Mouse (Mus musculus) embryonic facial prominence, embryonic 13.5 days (tissue): ENCODE data around the gene Bicral. TPM values are rescaled to one million over a fixed set of nuclear protein-coding genes. Genes with fewer than 3 reads are reported as not detected.

Source experiments
- ATAC-seq: fragments of 200-750 bp; cut with Nextera tagmentation; 2 replicates; pipeline ENCODE4 v1.8.0; 2017; ENCODE audit warnings: low read depth; ENCODE audit not compliant: insufficient number of reproducible peaks, insufficient read depth, low FRiP score, low TSS enrichment
- H3K27ac ChIP-seq: fragments of 300-500 bp; sonication (generic); 2 replicates; pipeline ENCODE4 v1.5.1; 2015; ENCODE audit warnings: moderate library complexity, mild to moderate bottlenecking, inconsistent platforms
- H3K27me3 ChIP-seq: fragments of 300-500 bp; sonication (generic); 2 replicates; pipeline ENCODE4 v1.6.1; 2015; ENCODE audit warnings: mild to moderate bottlenecking, inconsistent platforms
- H3K36me3 ChIP-seq: fragments of 300-500 bp; sonication (generic); 2 replicates; pipeline ENCODE4 v1.6.1; 2015; ENCODE audit warnings: mild to moderate bottlenecking, inconsistent platforms
- H3K4me1 ChIP-seq: fragments of 300-500 bp; sonication (generic); 2 replicates; pipeline ENCODE4 v1.6.1; 2015; ENCODE audit warnings: inconsistent platforms
- H3K4me2 ChIP-seq: fragments of 300-500 bp; sonication (generic); 2 replicates; pipeline ENCODE4 v1.6.1; 2015; ENCODE audit warnings: moderate library complexity, mild to moderate bottlenecking, inconsistent platforms
- H3K4me3 ChIP-seq: fragments of 300-500 bp; sonication (generic); 2 replicates; pipeline ENCODE4 v1.5.1; 2015; ENCODE audit warnings: mild to moderate bottlenecking, inconsistent platforms
- H3K9ac ChIP-seq: fragments of 300-500 bp; sonication (generic); 2 replicates; pipeline ENCODE4 v1.6.1; 2015; ENCODE audit warnings: mild to moderate bottlenecking, inconsistent platforms
- H3K9me3 ChIP-seq: fragments of 300-500 bp; sonication (generic); 2 replicates; pipeline ENCODE4 v1.6.1; 2016; ENCODE audit warnings: inconsistent platforms
- WGBS: fragments of 180-500 bp; shearing (Covaris S2); methylation state at CpG from one replicate; pipeline ENCODE4 v1.1.7; 2015; ENCODE audit warnings: mixed read lengths; 5-methylcytosine and 5-hydroxymethylcytosine counted together
- polyA plus RNA-seq: library from polyadenylated mRNA; unstranded; fragments of >200 nt; fragmentation: Nextera tagmentation; extraction: Ambion mirVana; gene quantifications from 2 replicates; pipeline ENCODE4 v1.2.1, GENCODE M21; 2015

The Bicral gene
- polyA plus RNA-seq, 1 experiment from 2014 or later = 4.4 TPM

DNA sequence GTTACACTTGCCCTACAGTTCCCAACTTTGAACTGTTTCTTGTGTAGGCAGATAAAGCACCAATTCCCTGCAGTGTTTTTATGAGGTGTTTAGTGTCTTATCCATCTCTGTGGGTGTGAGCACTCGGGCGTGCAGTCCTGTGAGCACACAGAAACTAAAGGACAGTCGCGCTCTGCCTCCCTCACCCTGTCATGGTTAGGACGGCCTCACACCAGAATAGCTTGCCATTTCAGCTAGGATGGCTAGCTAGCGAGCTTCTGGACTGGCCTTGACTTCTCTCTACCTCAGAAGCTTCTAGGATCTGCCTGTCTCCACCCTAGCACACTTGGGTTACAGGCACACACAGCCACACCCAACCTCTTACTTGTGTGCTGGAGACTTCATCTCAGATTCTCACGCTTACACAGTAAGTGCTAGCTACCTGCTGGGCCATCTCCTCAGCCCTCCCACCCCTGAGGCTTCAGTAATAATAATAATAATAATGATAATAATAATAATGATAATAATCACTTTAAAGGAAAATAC, 19.8 kb downstream of the Bicral start:
- H3K4me1 ChIP-seq = no peaks in the 10 kb centered on the region
- WGBS = 84% methylated on average over 7 of the region's 7 CpGs

DNA sequence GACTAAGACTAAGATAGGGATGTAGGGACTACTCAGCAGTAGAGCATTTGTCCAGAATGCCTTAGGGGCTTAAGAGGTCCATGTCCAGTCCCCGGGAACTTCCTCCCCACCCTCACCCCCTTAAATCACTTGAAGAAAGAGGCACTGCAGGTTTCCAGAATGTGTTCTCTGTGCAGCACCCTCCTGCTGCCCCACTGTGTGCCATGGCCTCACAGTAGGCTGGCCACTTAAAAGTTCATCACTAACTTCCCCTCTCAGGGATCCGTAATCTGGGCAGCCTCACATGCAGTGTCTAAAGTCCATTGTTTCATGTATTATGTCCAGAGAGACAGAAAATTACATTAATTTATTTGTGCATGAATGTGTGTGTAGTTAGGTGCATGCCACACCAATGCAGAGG, 20.4 kb downstream of the Bicral start:
- H3K9me3 ChIP-seq = no peaks in the 10 kb centered on the region
- no peak overlapping the region for H3K4me2 ChIP-seq
- no peak overlapping the region for H3K4me3 ChIP-seq
- H3K4me1 ChIP-seq = no peaks in the 10 kb centered on the region
- no peak overlapping the region for H3K9ac ChIP-seq
- ATAC-seq = no peak
- no peaks in the 10 kb centered on the region for H3K27me3 ChIP-seq
- WGBS = 76% methylated on average over 2 of the region's 2 CpGs
- no peak overlapping the region for H3K27ac ChIP-seq
- H3K36me3 ChIP-seq = peaks cover 18% of the 10 kb centered on the region; the same call in 1 of the 2 replicates

More for the DNA sequence above, 19.8 kb downstream of the Bicral start:
- Histone ChIP-seq H3K27ac (no peak overlapping the region), H3K9me3 (no peaks in the 10 kb centered on the region), H3K4me2 (no peak overlapping the region), H3K4me3 (no peak overlapping the region), H3K27me3 (no peaks in the 10 kb centered on the region), H3K9ac (no peak overlapping the region), H3K36me3 (peaks cover 18% of the 10 kb centered on the region; the same call in 1 of the 2 replicates)
- ATAC-seq = no peak

DNA sequence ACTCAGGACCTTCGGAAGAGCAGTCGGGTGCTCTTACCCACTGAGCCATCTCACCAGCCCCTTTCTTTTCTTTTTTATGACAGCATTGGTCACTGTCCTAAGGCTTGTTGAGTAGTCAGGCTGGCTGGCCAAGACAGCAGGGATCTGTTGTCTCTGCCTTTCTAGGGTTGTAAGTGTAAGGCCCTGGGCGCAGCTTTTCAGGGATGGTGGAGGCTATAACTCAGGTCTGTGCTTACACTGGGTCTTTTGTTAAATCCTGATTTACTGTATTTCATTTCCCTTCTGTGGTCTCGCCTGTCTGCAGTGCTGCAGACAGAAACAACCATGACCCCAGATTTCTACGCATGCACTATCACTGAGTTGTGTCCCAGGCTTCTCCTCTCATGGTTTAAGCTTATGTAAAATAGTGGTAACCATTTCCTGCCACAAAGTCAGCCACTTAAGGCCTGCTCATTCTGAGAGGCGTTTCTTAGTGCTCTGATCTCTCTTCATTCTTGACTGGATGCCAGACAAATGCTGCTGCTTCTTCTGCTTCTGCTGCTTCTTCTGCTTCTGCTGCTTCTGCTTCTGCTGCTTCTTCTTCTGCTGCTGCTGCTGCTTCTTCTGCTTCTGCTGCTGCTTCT, 23.1 kb downstream of the Bicral start:
- ATAC-seq = 0 out of 2 replicates have a peak, but pooled peaks have one; percentile 20
- Histone ChIP-seq H3K4me3 (no peak overlapping the region), H3K27ac (peak overlapping the region; percentile 28), H3K9ac (no peak overlapping the region), H3K27me3 (no peaks in the 10 kb centered on the region), H3K36me3 (peaks cover 6% of the 10 kb centered on the region; the same call in 1 of the 2 replicates), H3K4me1 (peaks cover 7% of the 10 kb centered on the region), H3K9me3 (no peaks in the 10 kb centered on the region), H3K4me2 (no peak overlapping the region)
- WGBS = 74% methylated on average over 6 of the region's 6 CpGs

DNA sequence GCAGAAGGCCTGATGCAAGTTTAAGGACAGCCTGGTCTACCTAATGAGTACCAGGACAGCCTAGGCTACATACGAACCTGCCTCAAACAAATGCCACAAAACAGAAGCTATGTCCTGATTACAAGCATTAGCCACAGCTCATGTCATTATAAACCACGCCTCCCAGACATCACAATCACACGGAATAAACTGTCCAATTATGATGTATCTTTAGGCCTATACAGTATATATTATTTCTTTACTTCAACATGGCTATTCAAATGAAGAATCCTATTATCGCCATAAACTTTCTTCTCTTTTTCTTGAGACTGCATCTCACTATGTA, 25.3 kb downstream of the Bicral start:
- Histone ChIP-seq H3K27ac (no peak overlapping the region), H3K4me1 (peaks cover 7% of the 10 kb centered on the region), H3K4me3 (no peak overlapping the region), H3K4me2 (no peak overlapping the region), H3K36me3 (peaks cover 16% of the 10 kb centered on the region), H3K9me3 (no peaks in the 10 kb centered on the region), H3K9ac (no peak overlapping the region), H3K27me3 (no peaks in the 10 kb centered on the region)
- WGBS = 80% methylated on average over 4 of the region's 4 CpGs
- ATAC-seq = no peak

DNA sequence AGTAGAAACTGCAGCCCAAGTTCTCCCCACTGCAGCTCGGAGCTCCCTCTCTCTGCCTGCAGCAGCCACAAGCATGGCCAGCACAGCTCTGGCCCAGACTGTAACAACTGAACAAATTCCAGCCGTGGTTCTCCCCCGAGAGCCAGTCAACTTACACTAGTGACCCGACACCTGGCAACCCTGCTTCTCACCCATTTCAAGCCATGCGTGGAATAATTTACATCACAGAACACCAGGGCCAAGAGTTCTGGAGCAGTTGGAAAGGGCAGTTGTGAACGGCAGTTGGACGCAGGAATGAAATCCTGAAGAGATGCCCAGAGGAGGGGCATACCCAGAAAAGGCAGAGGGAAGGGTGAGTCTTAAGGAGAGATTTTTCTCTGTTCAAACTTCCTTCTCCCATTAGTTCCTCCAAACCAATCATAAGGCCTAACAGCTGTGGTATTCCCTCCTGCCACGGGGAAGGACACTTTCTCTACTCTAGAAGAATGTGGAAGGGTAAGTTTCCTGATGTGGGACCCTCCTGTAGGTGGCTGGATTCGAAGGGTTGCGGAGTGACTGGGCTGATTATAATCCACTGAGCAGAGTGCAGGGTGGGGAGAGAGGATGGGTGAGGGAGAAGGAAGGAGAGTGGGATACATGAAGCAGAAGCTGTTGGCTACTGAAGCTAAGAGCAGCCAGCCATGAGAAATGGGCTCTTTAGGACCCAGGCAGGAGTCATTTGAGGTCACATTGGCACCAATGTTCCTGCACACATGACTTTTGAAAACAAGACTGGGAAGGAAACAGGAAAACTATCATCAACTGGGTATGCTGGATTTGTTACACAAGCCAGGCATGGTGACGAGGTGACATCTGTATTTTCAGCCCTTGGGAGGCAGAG, 25.9 kb downstream of the Bicral start:
- WGBS = 67% methylated on average over 11 of the region's 11 CpGs
- H3K27ac ChIP-seq = no peak overlapping the region
- no peaks in the 10 kb centered on the region for H3K27me3 ChIP-seq

DNA sequence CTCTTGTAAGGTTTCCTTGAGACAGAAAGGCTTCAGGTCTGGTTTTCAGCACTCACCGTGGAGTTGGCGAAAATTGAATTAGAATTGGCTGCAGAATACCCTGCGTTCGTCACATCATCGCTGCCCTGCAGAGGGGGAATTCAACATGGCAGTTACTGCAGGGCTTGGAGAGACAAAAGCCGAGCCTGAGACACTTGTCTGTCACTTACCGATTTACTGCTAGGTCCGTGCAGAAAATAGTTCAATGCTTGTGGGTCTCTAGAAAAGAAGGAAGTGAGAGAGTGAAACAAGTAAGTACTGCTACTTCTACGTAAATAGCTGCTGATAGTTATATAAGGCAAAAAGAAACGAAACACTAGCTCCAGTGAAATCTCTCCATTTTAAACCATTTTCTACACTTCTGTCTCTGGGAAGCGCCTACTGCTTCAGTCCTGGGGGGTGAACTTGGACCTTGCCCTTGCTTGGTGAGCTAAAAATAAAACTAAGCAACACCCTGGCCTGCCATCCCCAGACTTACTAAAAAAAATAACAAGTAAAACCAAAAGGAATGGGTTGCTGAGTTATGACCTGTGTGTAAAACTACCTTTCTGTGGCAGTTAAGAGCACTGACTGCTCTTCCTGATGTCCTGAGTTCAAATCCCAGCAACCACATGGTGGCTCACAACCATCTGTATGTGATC, 28.3 kb downstream of the Bicral start:
- H3K9ac ChIP-seq = no peak overlapping the region
- H3K4me2 ChIP-seq = no peak overlapping the region
- 88% methylated on average over 11 of the region's 11 CpGs for WGBS
- peaks cover 37% of the 10 kb centered on the region for H3K36me3 ChIP-seq
- no peaks in the 10 kb centered on the region for H3K9me3 ChIP-seq
- no peak for ATAC-seq
- H3K4me3 ChIP-seq = no peak overlapping the region
- H3K4me1 ChIP-seq = peaks cover 7% of the 10 kb centered on the region
- H3K27me3 ChIP-seq = no peaks in the 10 kb centered on the region
- H3K27ac ChIP-seq = no peak overlapping the region

More for the DNA sequence above, 25.9 kb downstream of the Bicral start:
- Histone ChIP-seq H3K4me3 (no peak overlapping the region), H3K36me3 (peaks cover 17% of the 10 kb centered on the region), H3K9me3 (no peaks in the 10 kb centered on the region), H3K9ac (0 out of 2 replicates have a peak overlapping the region, but pooled peaks have one; percentile 6), H3K4me1 (peaks cover 7% of the 10 kb centered on the region), H3K4me2 (no peak overlapping the region)
- ATAC-seq = no peak

DNA sequence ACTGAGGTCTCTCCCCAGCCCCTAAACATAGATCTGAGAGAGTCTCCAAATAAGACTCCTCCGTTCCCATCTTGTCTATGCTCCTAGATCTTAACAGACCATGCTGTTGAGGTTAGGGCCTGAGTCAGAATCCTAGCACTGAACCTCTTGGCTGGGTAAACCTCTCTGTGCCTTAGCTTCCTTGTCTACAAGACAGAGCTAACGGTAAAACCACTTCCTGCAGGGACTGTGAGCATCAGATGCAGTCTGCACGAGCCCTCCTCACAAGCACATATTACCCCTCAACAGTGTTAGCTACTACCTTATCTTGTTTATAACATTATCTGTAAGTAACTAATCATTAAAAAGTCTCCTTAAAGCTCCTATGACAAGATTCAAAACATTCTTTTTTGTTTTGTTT, 29.3 kb downstream of the Bicral start:
- no peak overlapping the region for H3K4me3 ChIP-seq
- peaks cover 7% of the 10 kb centered on the region for H3K4me1 ChIP-seq
- no peaks in the 10 kb centered on the region for H3K27me3 ChIP-seq
- WGBS = 88% methylated on average over 3 of the region's 3 CpGs
- no peak overlapping the region for H3K4me2 ChIP-seq
- no peak overlapping the region for H3K9ac ChIP-seq
- H3K9me3 ChIP-seq = no peaks in the 10 kb centered on the region
- H3K27ac ChIP-seq = no peak overlapping the region
- no peak for ATAC-seq
- H3K36me3 ChIP-seq = peaks cover 48% of the 10 kb centered on the region

DNA sequence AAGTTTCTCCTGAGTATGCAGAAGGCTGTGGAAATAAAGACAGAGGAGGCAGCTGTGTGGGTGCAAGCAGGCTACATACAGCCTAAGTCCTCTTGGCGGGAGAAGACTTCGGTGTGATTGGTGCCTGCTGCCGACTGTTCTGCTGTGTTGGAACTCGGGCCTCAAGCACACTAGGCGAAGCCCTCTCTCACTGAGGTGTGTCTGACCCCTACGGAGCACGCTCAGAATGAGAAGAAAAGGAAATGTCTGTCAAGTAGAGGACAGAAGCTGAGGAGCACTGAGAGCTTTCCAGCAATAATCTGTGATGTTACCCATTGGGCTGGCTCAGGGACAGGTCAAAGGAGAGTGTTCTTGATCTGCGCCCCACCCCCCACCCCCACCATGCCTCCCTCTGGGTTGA, 35.2 kb downstream of the Bicral start:
- Histone ChIP-seq H3K27me3 (no peaks in the 10 kb centered on the region), H3K27ac (no peak overlapping the region), H3K4me1 (no peaks in the 10 kb centered on the region), H3K9ac (no peak overlapping the region), H3K4me2 (no peak overlapping the region), H3K4me3 (no peak overlapping the region), H3K9me3 (no peaks in the 10 kb centered on the region), H3K36me3 (peaks cover 84% of the 10 kb centered on the region)
- WGBS = 95% methylated on average over 8 of the region's 8 CpGs
- ATAC-seq = no peak

DNA sequence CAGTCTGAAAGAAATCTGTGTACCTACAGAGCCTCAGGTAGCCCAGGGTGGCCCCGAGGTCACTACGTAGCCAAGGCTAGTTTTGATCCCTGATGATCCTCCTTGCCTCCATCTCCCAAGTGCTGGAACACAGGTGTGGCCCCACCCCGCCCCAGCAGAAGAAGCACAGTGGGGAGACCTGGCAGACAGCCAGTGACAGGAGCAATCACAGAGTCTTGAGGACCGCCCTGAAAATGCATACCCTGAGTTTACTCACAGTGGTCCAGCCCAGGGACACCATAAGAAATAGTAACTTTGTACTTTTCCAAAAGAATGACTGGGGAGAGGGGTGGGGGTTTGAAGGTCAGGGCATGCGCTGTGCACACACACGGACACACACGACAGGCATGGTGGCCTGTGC, 37.7 kb downstream of the Bicral start:
- Histone ChIP-seq H3K4me2 (no peak overlapping the region), H3K4me1 (no peaks in the 10 kb centered on the region), H3K4me3 (no peak overlapping the region), H3K9ac (no peak overlapping the region), H3K27me3 (no peaks in the 10 kb centered on the region), H3K9me3 (no peaks in the 10 kb centered on the region), H3K36me3 (peaks cover 83% of the 10 kb centered on the region), H3K27ac (no peak overlapping the region)
- ATAC-seq = no peak
- 93% methylated on average over 7 of the region's 7 CpGs for WGBS

DNA sequence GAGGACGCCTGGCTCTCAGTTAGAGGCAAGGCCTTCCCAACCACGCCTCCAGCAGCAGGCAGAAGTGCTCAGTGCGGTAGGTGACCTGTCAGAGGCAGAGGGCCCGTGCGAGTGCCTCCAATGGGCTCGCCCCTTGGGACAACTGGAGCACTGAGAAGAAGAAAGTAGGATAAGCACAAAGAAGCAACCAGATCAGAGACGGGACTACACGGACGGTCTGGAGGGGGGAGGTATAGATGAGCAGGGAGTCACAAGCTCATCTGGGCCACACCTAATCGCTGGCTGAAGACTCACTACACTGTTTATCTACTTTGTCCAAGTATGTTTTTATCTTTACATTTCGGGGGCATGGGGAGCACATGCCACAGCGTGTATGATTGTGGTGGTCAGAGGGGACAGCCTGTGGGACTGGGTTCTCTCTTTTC, 40.5 kb downstream of the Bicral start:
- no peaks in the 10 kb centered on the region for H3K4me1 ChIP-seq
- H3K27me3 ChIP-seq = no peaks in the 10 kb centered on the region
- no peak for ATAC-seq
- no peak overlapping the region for H3K4me2 ChIP-seq
- no peak overlapping the region for H3K4me3 ChIP-seq
- no peaks in the 10 kb centered on the region for H3K9me3 ChIP-seq
- H3K9ac ChIP-seq = no peak overlapping the region
- H3K36me3 ChIP-seq = peaks cover 71% of the 10 kb centered on the region
- H3K27ac ChIP-seq = no peak overlapping the region
- 87% methylated on average over 12 of the region's 12 CpGs for WGBS

DNA sequence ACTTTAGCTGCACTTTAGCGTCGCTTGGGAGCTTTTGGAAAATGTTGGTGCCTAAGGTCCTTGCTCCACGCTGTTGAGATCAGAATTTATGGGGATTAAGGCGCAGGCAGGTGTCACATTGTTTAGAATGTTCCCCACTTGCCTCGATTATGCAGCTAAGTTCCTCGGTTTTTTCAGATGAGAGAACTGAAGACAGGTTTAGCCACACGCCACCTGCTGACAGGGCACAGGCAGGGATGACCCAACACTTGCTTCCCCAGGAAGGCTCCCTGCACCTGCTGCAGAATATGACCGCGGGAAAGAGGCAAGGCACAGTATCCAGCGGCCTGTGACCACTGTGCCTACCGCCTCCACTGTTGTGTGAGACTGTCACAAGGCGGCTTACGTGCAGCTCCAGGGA, 42.0 kb downstream of the Bicral start:
- Histone ChIP-seq H3K9me3 (no peaks in the 10 kb centered on the region), H3K36me3 (peaks cover 76% of the 10 kb centered on the region)
- WGBS = 77% methylated on average over 13 of the region's 13 CpGs

More for the DNA sequence above, 42.0 kb downstream of the Bicral start:
- Histone ChIP-seq H3K4me3 (no peak overlapping the region), H3K4me1 (no peaks in the 10 kb centered on the region), H3K4me2 (no peak overlapping the region), H3K9ac (no peak overlapping the region), H3K27me3 (no peaks in the 10 kb centered on the region), H3K27ac (no peak overlapping the region)
- no peak for ATAC-seq
